Mouse (Mus musculus): ENCODE data around the gene Grb10. TPM values are rescaled to one million over a fixed set of nuclear protein-coding genes. Genes with fewer than 3 reads are reported as not detected.

The Grb10 gene
- total RNA-seq, 4 experiments from 2014 or later = 64.1 to 75.4 (median 74.2) TPM

GRCm38 (mm10) chr11:11897645-11898357 lies 140.7 kb downstream of the Grb10 start, which contains the start of gene Ddc:
TSS of gene Ddc (minus strand) at chr11:11898144.
- no peak for DNase-seq

GRCm38 (mm10) chr11:11895479-11895878 lies 143.0 kb downstream of the Grb10 start:
- no peak for DNase-seq

- no peak for DNase-seq
Measured at GRCm38 (mm10) chr11:11893769-11894168, 144.7 kb downstream of the Grb10 start.

GRCm38 (mm10) chr11:11892993-11893602 lies 145.4 kb downstream of the Grb10 start:
- DNase-seq = no peak

GRCm38 (mm10) chr11:11891832-11892231 lies 146.7 kb downstream of the Grb10 start:
- DNase-seq = no peak

GRCm38 (mm10) chr11:11890139-11890741 lies 148.2 kb downstream of the Grb10 start:
- no peak for DNase-seq

GRCm38 (mm10) chr11:11888727-11889126 lies 149.8 kb downstream of the Grb10 start:
- DNase-seq = no peak

- no peak for DNase-seq
Measured at GRCm38 (mm10) chr11:11888051-11888450, 150.4 kb downstream of the Grb10 start.

GRCm38 (mm10) chr11:11886403-11886998 lies 152.0 kb downstream of the Grb10 start:
- DNase-seq = no peak

GRCm38 (mm10) chr11:11885921-11886320 lies 152.6 kb downstream of the Grb10 start:
- DNase-seq = no peak

GRCm38 (mm10) chr11:11885246-11885643 lies 153.2 kb downstream of the Grb10 start:
- DNase-seq = no peak

GRCm38 (mm10) chr11:11884533-11885245 lies 153.8 kb downstream of the Grb10 start:
- DNase-seq = no peak

- no peak for DNase-seq
Measured at GRCm38 (mm10) chr11:11881783-11882155, 156.7 kb downstream of the Grb10 start.

- no peak for DNase-seq
Measured at GRCm38 (mm10) chr11:11881026-11881782, 157.3 kb downstream of the Grb10 start.

Other genes starting within 250 kb of the Grb10 start
- gene Fignl1, start 229.7 kb downstream of the Grb10 start, total RNA-seq (2022) = 1 to 10 TPM; 1.3 to 2.8 (median 2.1) TPM
- 100 to 1,000 TPM in 2 of 4 experiments, 10 to 100 TPM in 2; 75.6 to 147 (median 95.4) TPM for gene Ddc, start 140.5 kb downstream of the Grb10 start, total RNA-seq (2022)

All from adrenal gland, adult 8-10 months (tissue).